Mouse (Mus musculus): ENCODE results near the gene Gm45623. TPM values are rescaled to one million over a fixed set of nuclear protein-coding genes. Genes with fewer than 3 reads are reported as not detected.

Gene Gm45623
- polyA plus RNA-seq, 1 experiment from 2014 or later, result 0.85 TPM

GRCm38 (mm10) chr13:56762446-56763229 is 9.0 kb upstream of the Gm45623 start:
- H3K9me3 ChIP-seq (replicated peaks; ENCODE audit: control insufficient read depth, low read length), result no peaks in the 10 kb centered on the region
- H3K9ac ChIP-seq (ENCODE audit: low read length), result no peak overlapping the region
- H3K4me3 ChIP-seq (ENCODE audit: low read depth, low read length), result no peak overlapping the region
- H3K4me1 ChIP-seq (ENCODE audit: control insufficient read depth, insufficient read depth, low read length), result peaks cover 10% of the 10 kb centered on the region
- H3K27ac ChIP-seq (ENCODE audit: low read depth, low read length), result peak overlapping the region; percentile 6; the same call in 1 of the 2 replicates
- 0 out of 2 replicates have a peak overlapping the region, but pooled peaks have one; percentile 3 for H3K4me2 ChIP-seq (ENCODE audit: low read length)
- 39% methylated on average over 13 of the region's 13 CpGs for WGBS
- peak; percentile 65 for ATAC-seq
- H3K36me3 ChIP-seq (ENCODE audit: control insufficient read depth, insufficient read depth, low read length), result no peaks in the 10 kb centered on the region
- H3K27me3 ChIP-seq (replicated peaks; ENCODE audit: control insufficient read depth, insufficient read depth, low read length), result no peaks in the 10 kb centered on the region
- DNase-seq (ENCODE audit: low spot score), result peak; percentile 71

- H3K4me1 ChIP-seq (ENCODE audit: control insufficient read depth, insufficient read depth, low read length), result peaks cover 10% of the 10 kb centered on the region
- H3K4me3 ChIP-seq (ENCODE audit: low read depth, low read length), result no peak overlapping the region
- no peak overlapping the region for H3K4me2 ChIP-seq (ENCODE audit: low read length)
- no peak overlapping the region for H3K9ac ChIP-seq (ENCODE audit: low read length)
- H3K36me3 ChIP-seq (ENCODE audit: control insufficient read depth, insufficient read depth, low read length), result no peaks in the 10 kb centered on the region
- ATAC-seq, result 0 out of 2 replicates have a peak, but pooled peaks have one; percentile 13
- peak; percentile 74 for DNase-seq (ENCODE audit: low spot score)
- no peaks in the 10 kb centered on the region for H3K9me3 ChIP-seq (replicated peaks; ENCODE audit: control insufficient read depth, low read length)
- H3K27me3 ChIP-seq (replicated peaks; ENCODE audit: control insufficient read depth, insufficient read depth, low read length), result peaks cover 14% of the 10 kb centered on the region
- WGBS, result 34% methylated on average over 6 of the region's 6 CpGs
- H3K27ac ChIP-seq (ENCODE audit: low read depth, low read length), result no peak overlapping the region
Observed at GRCm38 (mm10) chr13:56758492-56758891, 4.9 kb upstream of the Gm45623 start.

- Histone ChIP-seq H3K36me3 (ENCODE audit: control insufficient read depth, insufficient read depth, low read length) (no peaks in the 10 kb centered on the region), H3K9ac (ENCODE audit: low read length) (no peak overlapping the region), H3K9me3 (replicated peaks; ENCODE audit: control insufficient read depth, low read length) (no peaks in the 10 kb centered on the region), H3K4me3 (ENCODE audit: low read depth, low read length) (no peak overlapping the region), H3K27ac (ENCODE audit: low read depth, low read length) (no peak overlapping the region), H3K4me2 (ENCODE audit: low read length) (no peak overlapping the region), H3K27me3 (replicated peaks; ENCODE audit: control insufficient read depth, insufficient read depth, low read length) (peaks cover 25% of the 10 kb centered on the region), H3K4me1 (ENCODE audit: control insufficient read depth, insufficient read depth, low read length) (peaks cover 9% of the 10 kb centered on the region)
- 46% methylated on average over 12 of the region's 12 CpGs for WGBS
- DNase-seq (ENCODE audit: low spot score) (no peak), ATAC-seq (no peak)
Observed at GRCm38 (mm10) chr13:56757201-56757600, 3.6 kb upstream of the Gm45623 start.

DNA sequence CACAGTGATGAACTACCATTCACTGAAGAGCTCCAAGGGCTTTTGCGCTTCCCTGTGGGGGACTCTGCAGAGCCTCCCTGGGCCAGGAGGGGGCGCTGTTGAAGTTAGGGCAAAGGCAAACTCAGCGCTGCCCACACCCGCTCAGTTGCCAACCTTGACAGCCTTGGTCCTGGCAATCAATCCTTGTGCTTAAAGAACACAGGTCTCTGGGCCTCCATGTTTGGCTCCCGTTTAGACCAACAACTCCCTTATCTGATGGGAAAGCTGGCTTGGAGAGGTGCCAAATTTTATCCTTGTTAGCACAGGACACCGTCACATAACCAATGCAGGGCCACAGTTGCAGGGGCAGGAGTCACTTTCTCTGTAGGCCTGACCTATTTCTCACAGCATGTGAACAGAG is 2.2 kb upstream of the Gm45623 start:
- H3K36me3 ChIP-seq (ENCODE audit: control insufficient read depth, insufficient read depth, low read length), result no peaks in the 10 kb centered on the region
- H3K4me2 ChIP-seq (ENCODE audit: low read length), result no peak overlapping the region
- no peak overlapping the region for H3K9ac ChIP-seq (ENCODE audit: low read length)
- DNase-seq (ENCODE audit: low spot score), result no peak
- no peak overlapping the region for H3K4me3 ChIP-seq (ENCODE audit: low read depth, low read length)
- no peak for ATAC-seq
- H3K27ac ChIP-seq (ENCODE audit: low read depth, low read length), result no peak overlapping the region
- WGBS, result 64% methylated on average over 6 of the region's 6 CpGs
- H3K27me3 ChIP-seq (replicated peaks; ENCODE audit: control insufficient read depth, insufficient read depth, low read length), result peaks cover 37% of the 10 kb centered on the region
- H3K9me3 ChIP-seq (replicated peaks; ENCODE audit: control insufficient read depth, low read length), result no peaks in the 10 kb centered on the region
- H3K4me1 ChIP-seq (ENCODE audit: control insufficient read depth, insufficient read depth, low read length), result peaks cover 8% of the 10 kb centered on the region; the same call in 1 of the 2 replicates

- Histone ChIP-seq H3K4me3 (ENCODE audit: low read depth, low read length) (peak overlapping the region; percentile 41), H3K4me2 (ENCODE audit: low read length) (peak overlapping the region; percentile 90), H3K27ac (ENCODE audit: low read depth, low read length) (no peak overlapping the region), H3K27me3 (replicated peaks; ENCODE audit: control insufficient read depth, insufficient read depth, low read length) (peaks cover 37% of the 10 kb centered on the region), H3K9me3 (replicated peaks; ENCODE audit: control insufficient read depth, low read length) (no peaks in the 10 kb centered on the region), H3K4me1 (ENCODE audit: control insufficient read depth, insufficient read depth, low read length) (peaks cover 8% of the 10 kb centered on the region; the same call in 1 of the 2 replicates), H3K9ac (ENCODE audit: low read length) (peak overlapping the region; percentile 61), H3K36me3 (ENCODE audit: control insufficient read depth, insufficient read depth, low read length) (no peaks in the 10 kb centered on the region)
- ATAC-seq (no peak), DNase-seq (ENCODE audit: low spot score) (peak; percentile 45)
- 1% methylated on average over 39 of the region's 41 CpGs for WGBS
Observed at GRCm38 (mm10) chr13:56752474-56753191, 994 bp downstream of the Gm45623 start.

- H3K4me2 ChIP-seq (ENCODE audit: low read length), result peak overlapping the region; percentile 90; the same call in 1 of the 2 replicates
- peaks cover 37% of the 10 kb centered on the region for H3K27me3 ChIP-seq (replicated peaks; ENCODE audit: control insufficient read depth, insufficient read depth, low read length)
- 11% methylated on average over 5 of the region's 5 CpGs for WGBS
- DNase-seq (ENCODE audit: low spot score) (no peak), ATAC-seq (no peak)
- no peaks in the 10 kb centered on the region for H3K36me3 ChIP-seq (ENCODE audit: control insufficient read depth, insufficient read depth, low read length)
- H3K4me3 ChIP-seq (ENCODE audit: low read depth, low read length), result no peak overlapping the region
- peaks cover 8% of the 10 kb centered on the region; the same call in 1 of the 2 replicates for H3K4me1 ChIP-seq (ENCODE audit: control insufficient read depth, insufficient read depth, low read length)
- no peaks in the 10 kb centered on the region for H3K9me3 ChIP-seq (replicated peaks; ENCODE audit: control insufficient read depth, low read length)
- H3K27ac ChIP-seq (ENCODE audit: low read depth, low read length), result no peak overlapping the region
- H3K9ac ChIP-seq (ENCODE audit: low read length), result no peak overlapping the region
Observed at GRCm38 (mm10) chr13:56751774-56752173, 1.9 kb downstream of the Gm45623 start.

DNA sequence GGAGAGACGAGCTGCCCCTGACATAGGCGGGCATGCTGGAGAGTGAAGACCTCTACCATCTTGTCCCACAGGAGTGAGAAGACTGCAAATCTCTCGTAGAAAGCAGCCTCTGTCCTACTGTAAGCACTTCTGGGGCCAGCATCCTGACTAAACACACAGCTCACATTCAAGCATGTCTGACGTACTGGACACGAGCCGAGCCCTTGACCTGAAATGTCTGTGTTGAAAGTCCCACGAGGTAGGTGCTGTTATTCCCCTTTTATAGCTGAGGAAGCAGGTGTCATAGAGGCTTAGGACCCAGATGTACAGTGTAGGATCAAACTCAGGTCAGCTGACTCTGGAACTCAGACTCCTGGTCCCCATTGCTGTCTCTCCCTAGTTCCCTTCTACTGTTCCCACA is 4.2 kb downstream of the Gm45623 start:
- Histone ChIP-seq H3K4me1 (ENCODE audit: control insufficient read depth, insufficient read depth, low read length) (peaks cover 8% of the 10 kb centered on the region; the same call in 1 of the 2 replicates), H3K9me3 (replicated peaks; ENCODE audit: control insufficient read depth, low read length) (no peaks in the 10 kb centered on the region), H3K4me2 (ENCODE audit: low read length) (no peak overlapping the region), H3K27ac (ENCODE audit: low read depth, low read length) (no peak overlapping the region), H3K36me3 (ENCODE audit: control insufficient read depth, insufficient read depth, low read length) (no peaks in the 10 kb centered on the region), H3K27me3 (replicated peaks; ENCODE audit: control insufficient read depth, insufficient read depth, low read length) (peaks cover 31% of the 10 kb centered on the region), H3K9ac (ENCODE audit: low read length) (no peak overlapping the region), H3K4me3 (ENCODE audit: low read depth, low read length) (no peak overlapping the region)
- WGBS, result 88% methylated on average over 7 of the region's 7 CpGs
- DNase-seq (ENCODE audit: low spot score) (no peak), ATAC-seq (no peak)

GRCm38 (mm10) chr13:56747554-56747953 is 6.1 kb downstream of the Gm45623 start:
- no peak for DNase-seq (ENCODE audit: low spot score)
- H3K4me2 ChIP-seq (ENCODE audit: low read length), result no peak overlapping the region
- no peaks in the 10 kb centered on the region for H3K9me3 ChIP-seq (replicated peaks; ENCODE audit: control insufficient read depth, low read length)
- H3K9ac ChIP-seq (ENCODE audit: low read length), result no peak overlapping the region
- WGBS, result 81% methylated on average over 8 of the region's 8 CpGs
- H3K4me3 ChIP-seq (ENCODE audit: low read depth, low read length), result no peak overlapping the region
- peaks cover 6% of the 10 kb centered on the region; the same call in 1 of the 2 replicates for H3K36me3 ChIP-seq (ENCODE audit: control insufficient read depth, insufficient read depth, low read length)
- no peak for ATAC-seq
- no peak overlapping the region for H3K27ac ChIP-seq (ENCODE audit: low read depth, low read length)
- H3K4me1 ChIP-seq (ENCODE audit: control insufficient read depth, insufficient read depth, low read length), result peaks cover 3% of the 10 kb centered on the region; the same call in 1 of the 2 replicates
- H3K27me3 ChIP-seq (replicated peaks; ENCODE audit: control insufficient read depth, insufficient read depth, low read length), result peaks cover 13% of the 10 kb centered on the region
